Mouse (Mus musculus) stomach, postnatal 0 days (tissue): ENCODE measurements around the gene Hspg2.

ENCODE experiments used
- CTCF ChIP-seq: IDR thresholded peaks from 2 replicates; pipeline ENCODE4 v1.5.1; 2016; ENCODE audit warnings: antibody characterized with exemption, low read depth, mild to moderate bottlenecking, moderate library complexity
- EP300 ChIP-seq: optimal IDR thresholded peaks from 2 replicates; pipeline ENCODE3; 2016; ENCODE audit warnings: antibody characterized with exemption

DNA sequence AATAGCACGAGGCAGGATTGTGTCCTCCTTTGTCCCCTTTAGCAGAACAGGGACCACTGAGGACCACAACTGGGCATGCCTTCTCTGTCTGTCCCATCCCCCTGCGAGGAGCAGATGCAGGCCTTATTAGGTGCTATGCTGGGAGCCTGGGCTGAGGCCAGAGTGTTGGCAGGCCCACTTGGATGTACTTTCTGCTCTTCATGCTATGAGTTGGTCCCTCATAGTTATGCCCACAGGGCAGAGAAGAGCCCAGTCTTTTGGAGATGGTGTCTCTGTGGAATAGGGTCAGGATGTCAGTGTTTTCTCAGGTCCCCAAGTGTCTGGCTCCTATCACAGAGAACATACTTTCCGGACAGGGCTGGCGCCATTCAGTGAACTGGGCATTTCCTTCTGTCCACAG lies 1.6 kb upstream of the Hspg2 start:
- TF ChIP-seq CTCF (no peak), EP300 (no peak)
